Mouse (Mus musculus): Measurements from ENCODE around the gene Diexf.

- no peak for TF ChIP-seq EP300 (optimal IDR thresholded peaks at IDR 0.05)
- no peak for TF ChIP-seq CTCF (IDR thresholded peaks at IDR 0.05; ENCODE audit: low read depth)
These were observed 28.0 kb downstream of the Diexf start for GRCm38 (mm10) chr1:193102029-193102428.

Data from stomach, postnatal 0 days (tissue).